Mouse (Mus musculus) midbrain, postnatal 0 days (tissue): ENCODE results near the gene Hes1. TPM values are rescaled to one million over a fixed set of nuclear protein-coding genes. Genes with fewer than 3 reads are reported as not detected.

Source experiments
- ATAC-seq: fragments of 200-750 bp; cut with Nextera tagmentation; 2 replicates; pipeline ENCODE4 v1.8.0; 2017; ENCODE audit warnings: moderate number of reproducible peaks, mild to moderate bottlenecking, moderate TSS enrichment, moderate library complexity; ENCODE audit not compliant: low FRiP score
- DNase-seq: peaks from one replicate; pipeline ENCODE4 v3.0.0-alpha.2; 2015; ENCODE audit warnings: low spot score
- H3K27ac ChIP-seq: fragments of 300-500 bp; sonication (generic); 2 replicates; pipeline ENCODE4 v1.5.1; 2014; ENCODE audit warnings: low read depth, mild to moderate bottlenecking, low read length, mixed read lengths
- H3K27me3 ChIP-seq: fragments of 300-500 bp; sonication (generic); 2 replicates; pipeline ENCODE4 v1.6.1; 2014; ENCODE audit warnings: low read length, control low read depth, mixed read lengths; ENCODE audit not compliant: insufficient read depth
- H3K36me3 ChIP-seq: fragments of 300-500 bp; sonication (generic); 2 replicates; pipeline ENCODE4 v1.6.1; 2014; ENCODE audit warnings: low read length, control low read depth, mixed read lengths; ENCODE audit not compliant: insufficient read depth
- H3K4me1 ChIP-seq: fragments of 300-500 bp; sonication (generic); 2 replicates; pipeline ENCODE4 v1.6.1; 2014; ENCODE audit warnings: mild to moderate bottlenecking, control low read depth, antibody characterized with exemption, low read length, mixed read lengths; ENCODE audit not compliant: insufficient read depth
- H3K4me2 ChIP-seq: fragments of 300-500 bp; sonication (generic); 2 replicates; pipeline ENCODE4 v1.6.1; 2014; ENCODE audit warnings: low read depth, mild to moderate bottlenecking, low read length, mixed read lengths; ENCODE audit not compliant: poor library complexity, severe bottlenecking
- H3K4me3 ChIP-seq: fragments of 300-500 bp; sonication (generic); 2 replicates; pipeline ENCODE4 v1.5.1; 2014; ENCODE audit warnings: low read depth, mild to moderate bottlenecking, low read length, moderate library complexity
- H3K9ac ChIP-seq: fragments of 300-500 bp; sonication (generic); replicated peaks from 2 replicates; pipeline ENCODE4 v1.6.1; 2014; ENCODE audit warnings: mild to moderate bottlenecking, low read length, moderate library complexity, mixed read lengths; ENCODE audit not compliant: poor library complexity, severe bottlenecking
- H3K9me3 ChIP-seq: fragments of 300-500 bp; sonication (generic); 2 replicates; pipeline ENCODE4 v1.6.1; 2016; ENCODE audit warnings: low read length, control low read depth
- CTCF ChIP-seq: IDR thresholded peaks from 2 replicates; pipeline ENCODE4 v1.5.1; 2016; ENCODE audit warnings: antibody characterized with exemption, mild to moderate bottlenecking
- WGBS: fragments of 180-500 bp; shearing (Covaris S2); extraction: QIAGEN DNeasy Blood & Tissue Kit; methylation state at CpG from one replicate; pipeline ENCODE4 v1.1.7; 2014; 5-methylcytosine and 5-hydroxymethylcytosine counted together
- polyA plus RNA-seq: library from polyadenylated mRNA; unstranded; fragments of >200 nt; fragmentation: Nextera tagmentation; extraction: Ambion mirVana; gene quantifications from 2 replicates; pipeline ENCODE4 v1.2.1, GENCODE M21; 2015
- total RNA-seq: library from RNA; depleted of rRNA; stranded (reverse); fragments of >200 nt; gene quantifications from 2 replicates; pipeline ENCODE4 v1.2.3, GENCODE M21; 2014

Gene Hes1
- total and polyA plus RNA-seq, 2 experiments from 2014 or later: 10.2 to 13.0 TPM

GRCm38 (mm10) chr16:30066184-30066851, 2.1 kb downstream of the Hes1 start:
- no peaks in the 10 kb centered on the region for H3K4me1 ChIP-seq
- no peaks in the 10 kb centered on the region for H3K36me3 ChIP-seq
- no peaks in the 10 kb centered on the region for H3K9me3 ChIP-seq
- peak overlapping the region; percentile 47 for H3K4me3 ChIP-seq
- TF ChIP-seq CTCF: no peak
- WGBS: under 1% methylated on average over 38 of the region's 38 CpGs
- DNase-seq (peak; percentile 51), ATAC-seq (no peak)
- H3K4me2 ChIP-seq: peak overlapping the region; percentile 78
- peaks cover 30% of the 10 kb centered on the region for H3K27me3 ChIP-seq
- peak overlapping the region; percentile 52 for H3K27ac ChIP-seq
- H3K9ac ChIP-seq: peak overlapping the region; percentile 44

GRCm38 (mm10) chr16:30066852-30067301, 2.7 kb downstream of the Hes1 start:
- Histone ChIP-seq H3K27ac (peak overlapping the region; percentile 52; the same call in 1 of the 2 replicates), H3K4me3 (peak overlapping the region; percentile 47), H3K4me2 (peak overlapping the region; percentile 78), H3K9ac (peak overlapping the region; percentile 44), H3K27me3 (peaks cover 29% of the 10 kb centered on the region), H3K9me3 (no peaks in the 10 kb centered on the region), H3K36me3 (no peaks in the 10 kb centered on the region), H3K4me1 (no peaks in the 10 kb centered on the region)
- peak; percentile 81 for DNase-seq
- TF ChIP-seq CTCF: peak; percentile 69
- WGBS: 0% methylated on average over 40 of the region's 46 CpGs
- no peak for ATAC-seq

GRCm38 (mm10) chr16:30068041-30069020, 4.1 kb downstream of the Hes1 start:
- H3K9me3 ChIP-seq: no peaks in the 10 kb centered on the region
- H3K36me3 ChIP-seq: no peaks in the 10 kb centered on the region
- TF ChIP-seq CTCF: no peak
- H3K27ac ChIP-seq: no peak overlapping the region
- H3K4me3 ChIP-seq: 0 out of 2 replicates have a peak overlapping the region, but pooled peaks have one; percentile 11
- no peak overlapping the region for H3K9ac ChIP-seq
- DNase-seq (no peak), ATAC-seq (no peak)
- peaks cover 28% of the 10 kb centered on the region for H3K27me3 ChIP-seq
- peak overlapping the region; percentile 33 for H3K4me2 ChIP-seq
- 5% methylated on average over 34 of the region's 36 CpGs for WGBS
- H3K4me1 ChIP-seq: no peaks in the 10 kb centered on the region

GRCm38 (mm10) chr16:30069580-30069949, 5.4 kb downstream of the Hes1 start:
- Histone ChIP-seq H3K4me3 (peak overlapping the region; percentile 50), H3K4me2 (peak overlapping the region; percentile 97), H3K27ac (no peak overlapping the region), H3K9ac (no peak overlapping the region), H3K27me3 (peaks cover 28% of the 10 kb centered on the region), H3K4me1 (no peaks in the 10 kb centered on the region), H3K9me3 (no peaks in the 10 kb centered on the region), H3K36me3 (no peaks in the 10 kb centered on the region)
- 11% methylated on average over 4 of the region's 4 CpGs for WGBS
- no peak for DNase-seq
- TF ChIP-seq CTCF: no peak
- no peak for ATAC-seq

- Histone ChIP-seq H3K27ac (peak overlapping the region; percentile 18; the same call in 1 of the 2 replicates), H3K27me3 (peaks cover 24% of the 10 kb centered on the region), H3K36me3 (no peaks in the 10 kb centered on the region), H3K4me3 (peak overlapping the region; percentile 50), H3K4me1 (no peaks in the 10 kb centered on the region), H3K9me3 (no peaks in the 10 kb centered on the region), H3K9ac (peak overlapping the region; percentile 55), H3K4me2 (peak overlapping the region; percentile 97)
- DNase-seq: peak; percentile 64
- ATAC-seq: peak; percentile 57
- TF ChIP-seq CTCF: no peak
- WGBS: under 1% methylated on average over 54 of the region's 82 CpGs
These were observed 6.0 kb downstream of the Hes1 start for GRCm38 (mm10) chr16:30069950-30070770.
